Mouse (Mus musculus): ENCODE measurements around the gene Ankdd1a. TPM values are rescaled to one million over a fixed set of nuclear protein-coding genes. Genes with fewer than 3 reads are reported as not detected.

The Ankdd1a gene
- polyA plus RNA-seq, 1 experiment from 2014 or later, result 1.00 TPM

- 93% methylated on average over 4 of the region's 4 CpGs for WGBS
- DNase-seq, result no peak
Measured at GRCm38 (mm10) chr9:65472769-65473168, 47.2 kb downstream of the Ankdd1a start.

DNA sequence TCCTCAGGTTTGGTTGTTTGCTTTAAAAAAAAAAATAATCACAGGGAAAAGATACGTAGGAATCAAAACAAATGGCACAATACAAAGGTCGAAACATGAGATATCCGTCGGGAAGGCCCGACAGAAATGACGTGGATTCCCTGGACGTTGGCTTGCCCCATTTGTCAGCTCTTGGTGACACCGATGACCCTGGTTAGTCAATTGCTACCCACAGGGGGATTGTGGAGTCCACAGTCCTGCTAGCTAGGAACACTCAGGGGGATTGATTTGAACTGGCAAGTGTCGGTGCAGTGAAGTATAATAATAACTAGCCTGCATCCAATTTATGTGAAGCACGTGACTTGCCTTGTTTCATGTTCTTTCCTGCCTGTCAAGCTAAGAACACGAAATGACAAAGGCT, 52.3 kb downstream of the Ankdd1a start:
- WGBS, result 67% methylated on average over 11 of the region's 11 CpGs
- H3K36me3 ChIP-seq (ENCODE audit: control insufficient read depth, insufficient read depth, low read length), result peaks cover 61% of the 10 kb centered on the region
- no peaks in the 10 kb centered on the region for H3K9me3 ChIP-seq (ENCODE audit: control insufficient read depth, low read length)
- peaks cover 5% of the 10 kb centered on the region; the same call in 1 of the 2 replicates for H3K4me1 ChIP-seq (ENCODE audit: control insufficient read depth, insufficient read depth, low read length)
- peak; percentile 6 for DNase-seq
- no peaks in the 10 kb centered on the region for H3K27me3 ChIP-seq (ENCODE audit: control insufficient read depth, insufficient read depth, low read length)
- ATAC-seq (ENCODE audit: low FRiP score, low TSS enrichment), result no peak
- no peak overlapping the region for H3K9ac ChIP-seq (replicated peaks; ENCODE audit: low read length)
- no peak overlapping the region for H3K27ac ChIP-seq (replicated peaks; ENCODE audit: low read depth, low read length)
- H3K4me2 ChIP-seq (ENCODE audit: low read length), result no peak overlapping the region
- H3K4me3 ChIP-seq (replicated peaks; ENCODE audit: low read depth, low read length), result no peak overlapping the region

More at GRCm38 (mm10) chr9:65472769-65473168, 47.2 kb downstream of the Ankdd1a start:
- H3K9ac ChIP-seq (replicated peaks; ENCODE audit: low read length), result no peak overlapping the region
- no peak overlapping the region for H3K4me2 ChIP-seq (ENCODE audit: low read length)
- H3K27me3 ChIP-seq (ENCODE audit: control insufficient read depth, insufficient read depth, low read length), result no peaks in the 10 kb centered on the region
- H3K4me3 ChIP-seq (replicated peaks; ENCODE audit: low read depth, low read length), result no peak overlapping the region
- H3K36me3 ChIP-seq (ENCODE audit: control insufficient read depth, insufficient read depth, low read length), result peaks cover 90% of the 10 kb centered on the region
- H3K27ac ChIP-seq (replicated peaks; ENCODE audit: low read depth, low read length), result no peak overlapping the region
- H3K9me3 ChIP-seq (ENCODE audit: control insufficient read depth, low read length), result no peaks in the 10 kb centered on the region
- no peaks in the 10 kb centered on the region for H3K4me1 ChIP-seq (ENCODE audit: control insufficient read depth, insufficient read depth, low read length)
- no peak for ATAC-seq (ENCODE audit: low FRiP score, low TSS enrichment)

DNA sequence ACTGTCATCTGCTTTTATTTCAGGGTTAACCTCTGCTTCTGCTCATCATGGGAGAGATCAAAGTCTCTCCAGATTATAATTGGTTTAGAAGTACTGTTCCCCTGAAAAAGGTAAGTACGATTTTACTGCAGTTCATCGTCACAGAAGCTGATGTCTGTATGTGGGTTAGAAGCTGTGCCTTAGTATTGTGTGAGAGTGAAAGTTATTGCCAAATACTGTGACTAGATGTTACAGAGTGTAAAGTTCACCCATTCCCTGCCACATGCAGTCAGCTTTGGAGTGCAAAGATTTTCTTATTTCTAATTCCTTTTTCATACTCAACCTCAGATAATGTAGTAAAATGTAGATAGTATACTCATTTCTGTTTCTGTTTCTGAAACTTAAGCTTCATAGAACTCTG, 54.8 kb downstream of the Ankdd1a start:
- Histone ChIP-seq H3K9me3 (ENCODE audit: control insufficient read depth, low read length) (no peaks in the 10 kb centered on the region), H3K9ac (replicated peaks; ENCODE audit: low read length) (no peak overlapping the region), H3K4me3 (replicated peaks; ENCODE audit: low read depth, low read length) (no peak overlapping the region), H3K4me1 (ENCODE audit: control insufficient read depth, insufficient read depth, low read length) (peaks cover 22% of the 10 kb centered on the region), H3K36me3 (ENCODE audit: control insufficient read depth, insufficient read depth, low read length) (peaks cover 41% of the 10 kb centered on the region), H3K4me2 (ENCODE audit: low read length) (no peak overlapping the region), H3K27ac (replicated peaks; ENCODE audit: low read depth, low read length) (no peak overlapping the region), H3K27me3 (ENCODE audit: control insufficient read depth, insufficient read depth, low read length) (no peaks in the 10 kb centered on the region)
- ATAC-seq (ENCODE audit: low FRiP score, low TSS enrichment) (no peak), DNase-seq (no peak)
- WGBS, result 92% methylated on average over 2 of the region's 2 CpGs

GRCm38 (mm10) chr9:65464161-65464560, 55.8 kb downstream of the Ankdd1a start:
- no peak overlapping the region for H3K4me3 ChIP-seq (replicated peaks; ENCODE audit: low read depth, low read length)
- no peaks in the 10 kb centered on the region for H3K9me3 ChIP-seq (ENCODE audit: control insufficient read depth, low read length)
- WGBS, result 96% methylated on average over 6 of the region's 6 CpGs
- H3K36me3 ChIP-seq (ENCODE audit: control insufficient read depth, insufficient read depth, low read length), result peaks cover 30% of the 10 kb centered on the region
- H3K9ac ChIP-seq (replicated peaks; ENCODE audit: low read length), result no peak overlapping the region
- no peaks in the 10 kb centered on the region for H3K27me3 ChIP-seq (ENCODE audit: control insufficient read depth, insufficient read depth, low read length)
- H3K27ac ChIP-seq (replicated peaks; ENCODE audit: low read depth, low read length), result no peak overlapping the region
- H3K4me2 ChIP-seq (ENCODE audit: low read length), result no peak overlapping the region
- no peak for DNase-seq
- no peak for ATAC-seq (ENCODE audit: low FRiP score, low TSS enrichment)
- H3K4me1 ChIP-seq (ENCODE audit: control insufficient read depth, insufficient read depth, low read length), result peaks cover 25% of the 10 kb centered on the region

- Histone ChIP-seq H3K9ac (replicated peaks; ENCODE audit: low read length) (no peak overlapping the region), H3K36me3 (ENCODE audit: control insufficient read depth, insufficient read depth, low read length) (peaks cover 17% of the 10 kb centered on the region), H3K27me3 (ENCODE audit: control insufficient read depth, insufficient read depth, low read length) (no peaks in the 10 kb centered on the region), H3K4me3 (replicated peaks; ENCODE audit: low read depth, low read length) (no peak overlapping the region), H3K4me2 (ENCODE audit: low read length) (peak overlapping the region; percentile 82), H3K9me3 (ENCODE audit: control insufficient read depth, low read length) (no peaks in the 10 kb centered on the region), H3K4me1 (ENCODE audit: control insufficient read depth, insufficient read depth, low read length) (peaks cover 25% of the 10 kb centered on the region), H3K27ac (replicated peaks; ENCODE audit: low read depth, low read length) (no peak overlapping the region)
- ATAC-seq (ENCODE audit: low FRiP score, low TSS enrichment), result no peak
- 80% methylated on average over 5 of the region's 5 CpGs for WGBS
- DNase-seq, result no peak
Measured at GRCm38 (mm10) chr9:65462544-65462943, 57.4 kb downstream of the Ankdd1a start.

GRCm38 (mm10) chr9:65460732-65461442, 59.1 kb downstream of the Ankdd1a start, which contains the start of gene Spg21:
TSS of gene Spg21 (plus strand) at chr9:65460947.
- under 1% methylated on average over 53 of the region's 53 CpGs for WGBS

DNA sequence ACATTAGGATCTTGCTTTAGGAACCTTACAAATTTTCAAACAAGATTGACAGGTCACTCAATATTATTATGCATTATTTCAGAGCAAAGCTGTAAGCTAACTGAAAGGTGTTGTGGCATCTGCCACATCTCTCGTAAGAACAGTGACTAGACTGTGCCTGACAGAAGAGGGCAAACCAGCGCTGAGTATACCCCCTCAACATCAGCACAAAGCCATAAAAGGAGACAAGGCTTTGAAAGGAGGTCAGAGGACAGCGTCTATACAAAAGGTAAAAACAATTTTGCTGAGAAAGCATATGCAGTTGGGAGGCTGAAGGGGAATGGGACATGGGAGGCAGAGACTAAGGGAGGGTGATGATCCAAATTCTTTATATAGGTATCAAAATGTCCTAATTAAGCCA, 59.8 kb downstream of the Ankdd1a start:
- H3K9me3 ChIP-seq (ENCODE audit: control insufficient read depth, low read length), result no peaks in the 10 kb centered on the region
- H3K9ac ChIP-seq (replicated peaks; ENCODE audit: low read length), result peak overlapping the region; percentile 80; the same call in 1 of the 2 replicates
- peak overlapping the region; percentile 82 for H3K4me2 ChIP-seq (ENCODE audit: low read length)
- no peak for ATAC-seq (ENCODE audit: low FRiP score, low TSS enrichment)
- H3K27ac ChIP-seq (replicated peaks; ENCODE audit: low read depth, low read length), result peak overlapping the region; percentile 91
- H3K4me3 ChIP-seq (replicated peaks; ENCODE audit: low read depth, low read length), result peak overlapping the region; percentile 83
- no peak for DNase-seq
- H3K27me3 ChIP-seq (ENCODE audit: control insufficient read depth, insufficient read depth, low read length), result no peaks in the 10 kb centered on the region
- peaks cover under 1% of the 10 kb centered on the region; the same call in 1 of the 2 replicates for H3K36me3 ChIP-seq (ENCODE audit: control insufficient read depth, insufficient read depth, low read length)
- peaks cover 25% of the 10 kb centered on the region for H3K4me1 ChIP-seq (ENCODE audit: control insufficient read depth, insufficient read depth, low read length)
- WGBS, result 35% methylated on average over 3 of the region's 3 CpGs

More at GRCm38 (mm10) chr9:65460732-65461442, 59.1 kb downstream of the Ankdd1a start, which contains the start of gene Spg21:
- ATAC-seq (ENCODE audit: low FRiP score, low TSS enrichment), result peak; percentile 95
- Histone ChIP-seq H3K4me3 (replicated peaks; ENCODE audit: low read depth, low read length) (peak within 1 kb of the TSS; percentile 83), H3K4me1 (ENCODE audit: control insufficient read depth, insufficient read depth, low read length) (peaks cover 25% of the 10 kb centered on the region), H3K36me3 (ENCODE audit: control insufficient read depth, insufficient read depth, low read length) (peaks cover 7% of the 10 kb centered on the region; the same call in 1 of the 2 replicates), H3K27me3 (ENCODE audit: control insufficient read depth, insufficient read depth, low read length) (no peaks in the 10 kb centered on the region), H3K9me3 (ENCODE audit: control insufficient read depth, low read length) (no peaks in the 10 kb centered on the region), H3K9ac (replicated peaks; ENCODE audit: low read length) (peak within 1 kb of the TSS; percentile 80), H3K4me2 (ENCODE audit: low read length) (peak within 1 kb of the TSS; percentile 82), H3K27ac (replicated peaks; ENCODE audit: low read depth, low read length) (peak within 1 kb of the TSS; percentile 91)
- peak; percentile 97 for DNase-seq

GRCm38 (mm10) chr9:65458975-65459374, 61.0 kb downstream of the Ankdd1a start:
- H3K27ac ChIP-seq (replicated peaks; ENCODE audit: low read depth, low read length), result no peak overlapping the region
- H3K36me3 ChIP-seq (ENCODE audit: control insufficient read depth, insufficient read depth, low read length), result no peaks in the 10 kb centered on the region
- no peaks in the 10 kb centered on the region for H3K27me3 ChIP-seq (ENCODE audit: control insufficient read depth, insufficient read depth, low read length)
- DNase-seq (no peak), ATAC-seq (ENCODE audit: low FRiP score, low TSS enrichment) (no peak)
- no peak overlapping the region for H3K4me3 ChIP-seq (replicated peaks; ENCODE audit: low read depth, low read length)
- no peak overlapping the region for H3K4me2 ChIP-seq (ENCODE audit: low read length)
- peaks cover 25% of the 10 kb centered on the region for H3K4me1 ChIP-seq (ENCODE audit: control insufficient read depth, insufficient read depth, low read length)
- WGBS, result 91% methylated on average over 2 of the region's 2 CpGs
- H3K9me3 ChIP-seq (ENCODE audit: control insufficient read depth, low read length), result no peaks in the 10 kb centered on the region
- no peak overlapping the region for H3K9ac ChIP-seq (replicated peaks; ENCODE audit: low read length)

DNA sequence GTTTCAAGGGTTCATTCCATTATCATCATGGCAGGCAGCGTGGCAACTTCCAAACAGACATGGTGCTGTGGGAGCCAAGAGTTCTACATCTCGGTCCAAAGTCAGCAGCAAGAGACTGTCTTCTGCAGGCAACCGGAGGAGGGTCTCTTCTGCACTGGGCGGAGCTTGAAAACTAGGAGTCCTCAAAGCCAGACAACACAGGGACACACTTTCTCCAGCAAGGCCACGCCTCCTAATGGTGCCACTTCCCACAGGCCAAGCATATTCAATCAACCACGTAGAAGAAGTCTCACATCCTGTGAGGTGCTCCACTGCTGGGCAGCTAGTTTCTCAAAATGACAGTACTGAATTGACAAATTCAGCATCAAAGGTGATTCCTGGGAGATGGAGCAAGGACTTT, 72.0 kb downstream of the Ankdd1a start:
- H3K27me3 ChIP-seq (ENCODE audit: control insufficient read depth, insufficient read depth, low read length), result no peaks in the 10 kb centered on the region
- H3K4me2 ChIP-seq (ENCODE audit: low read length), result no peak overlapping the region
- H3K9ac ChIP-seq (replicated peaks; ENCODE audit: low read length), result no peak overlapping the region
- ATAC-seq (ENCODE audit: low FRiP score, low TSS enrichment) (no peak), DNase-seq (no peak)
- no peak overlapping the region for H3K4me3 ChIP-seq (replicated peaks; ENCODE audit: low read depth, low read length)
- H3K4me1 ChIP-seq (ENCODE audit: control insufficient read depth, insufficient read depth, low read length), result no peaks in the 10 kb centered on the region
- no peak overlapping the region for H3K27ac ChIP-seq (replicated peaks; ENCODE audit: low read depth, low read length)
- WGBS, result 91% methylated on average over 6 of the region's 6 CpGs
- H3K36me3 ChIP-seq (ENCODE audit: control insufficient read depth, insufficient read depth, low read length), result peaks cover 83% of the 10 kb centered on the region
- H3K9me3 ChIP-seq (ENCODE audit: control insufficient read depth, low read length), result no peaks in the 10 kb centered on the region

All from midbrain, embryonic 14.5 days (tissue).